Mouse (Mus musculus): ENCODE results near the gene Zfp385a. TPM values are rescaled to one million over a fixed set of nuclear protein-coding genes. Genes with fewer than 3 reads are reported as not detected.
A peak's percentile ranks its signal among the peaks of the same experiment; 100 is the strongest.

Gene Zfp385a
- total and polyA plus RNA-seq, 3 experiments = 4.4 to 54.0 TPM; not detected in 1

- no peak overlapping the region for H3K27ac ChIP-seq (ENCODE audit: control insufficient read depth, low read depth, low read length)
- DNase-seq (ENCODE audit: low read depth, low spot score) = no peak
- H3K27me3 ChIP-seq (ENCODE audit: control insufficient read depth in 1 of 2, insufficient read depth in 2 of 2, low read length in 2 of 2) = no peaks in the 10 kb centered on the region
- H3K79me2 ChIP-seq (ENCODE audit: control insufficient read depth, insufficient read depth, low read length, poor library complexity) = no peaks in the 10 kb centered on the region
- H3K36me3 ChIP-seq (ENCODE audit: control insufficient read depth in 1 of 2, insufficient read depth in 2 of 2, low read length in 2 of 2) = no peaks in the 10 kb centered on the region; a peak in 1 of 4 replicates
- H3K4me1 ChIP-seq (ENCODE audit: control insufficient read depth in 1 of 2, insufficient read depth in 2 of 2, low read length in 2 of 2) = no peaks in the 10 kb centered on the region
- no peaks in the 10 kb centered on the region for H3K9me3 ChIP-seq (replicated peaks; ENCODE audit: insufficient read depth, low read length)
- H3K9ac ChIP-seq (ENCODE audit: control insufficient read depth, low read depth, low read length, poor library complexity, severe bottlenecking) = no peak overlapping the region
- TF ChIP-seq CTCF (IDR thresholded peaks at IDR 0.05 in 2 of 3, conservative IDR thresholded peaks at IDR 0.05 in 1 of 3; ENCODE audit: control insufficient read depth in 1 of 3, insufficient read depth in 1 of 3, low read depth in 2 of 3, low read length in 3 of 3, poor library complexity in 1 of 3, severe bottlenecking in 1 of 3) = peak; percentile 23 to 31 (median 23); a peak in 4 of 6 replicates
- TF ChIP-seq MYC (IDR thresholded peaks at IDR 0.05; ENCODE audit: low read depth, low read length) = no peak
- no peak for TF ChIP-seq ZC3H11A (IDR thresholded peaks at IDR 0.05; ENCODE audit: low read depth, low read length)
- TF ChIP-seq USF1 (IDR thresholded peaks at IDR 0.05; ENCODE audit: low read depth, low read length) = no peak
- H3K4me3 ChIP-seq (ENCODE audit: control insufficient read depth in 1 of 2, insufficient read depth in 1 of 2, low read depth in 2 of 2, low read length in 2 of 2) = no peak overlapping the region
These were observed 18.8 kb downstream of the Zfp385a start for GRCm38 (mm10) chr15:103321076-103321475.

- no peak for DNase-seq (ENCODE audit: low read depth, low spot score)
- no peak overlapping the region for H3K27ac ChIP-seq (ENCODE audit: control insufficient read depth, low read depth, low read length)
- H3K36me3 ChIP-seq (ENCODE audit: control insufficient read depth in 1 of 2, insufficient read depth in 2 of 2, low read length in 2 of 2) = no peaks in the 10 kb centered on the region; a peak in 1 of 4 replicates
- no peaks in the 10 kb centered on the region for H3K9me3 ChIP-seq (replicated peaks; ENCODE audit: insufficient read depth, low read length)
- H3K79me2 ChIP-seq (ENCODE audit: control insufficient read depth, insufficient read depth, low read length, poor library complexity) = no peaks in the 10 kb centered on the region
- H3K27me3 ChIP-seq (ENCODE audit: control insufficient read depth in 1 of 2, insufficient read depth in 2 of 2, low read length in 2 of 2) = no peaks in the 10 kb centered on the region
- no peak for TF ChIP-seq MAFK (IDR thresholded peaks at IDR 0.05; ENCODE audit: borderline replicate concordance, low read depth, low read length)
- TF ChIP-seq NRF1 (IDR thresholded peaks at IDR 0.05; ENCODE audit: insufficient read depth, low read depth, low read length, poor library complexity, severe bottlenecking) = no peak
- H3K4me3 ChIP-seq (ENCODE audit: control insufficient read depth in 1 of 2, insufficient read depth in 1 of 2, low read depth in 2 of 2, low read length in 2 of 2) = no peak overlapping the region
- no peak overlapping the region for H3K9ac ChIP-seq (ENCODE audit: control insufficient read depth, low read depth, low read length, poor library complexity, severe bottlenecking)
- no peaks in the 10 kb centered on the region for H3K4me1 ChIP-seq (ENCODE audit: control insufficient read depth in 1 of 2, insufficient read depth in 2 of 2, low read length in 2 of 2)
These were observed 21.6 kb downstream of the Zfp385a start for GRCm38 (mm10) chr15:103318201-103318816.

DNA sequence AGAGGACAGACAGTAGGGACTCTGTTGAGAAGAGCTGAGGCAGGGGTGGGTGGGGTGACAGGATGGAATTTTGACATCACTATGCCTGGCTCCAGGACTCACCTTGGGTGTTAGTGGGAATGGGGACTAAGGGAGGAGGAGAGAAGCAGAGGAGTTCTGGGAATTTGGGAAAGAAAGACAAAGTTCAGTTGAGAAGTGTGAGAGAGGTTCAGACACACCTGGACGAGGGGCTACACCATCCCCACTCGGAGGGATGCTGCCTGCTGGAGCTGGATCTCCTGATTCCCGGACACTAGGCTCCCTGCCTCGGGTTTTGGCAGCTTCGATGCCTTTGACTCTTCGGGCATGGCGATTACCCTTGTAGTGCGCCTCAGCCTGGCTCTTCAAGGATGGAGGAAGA, 22.2 kb downstream of the Zfp385a start:
- Histone ChIP-seq H3K4me1 (ENCODE audit: control insufficient read depth in 1 of 2, insufficient read depth in 2 of 2, low read length in 2 of 2) (no peaks in the 10 kb centered on the region), H3K79me2 (ENCODE audit: control insufficient read depth, insufficient read depth, low read length, poor library complexity) (no peaks in the 10 kb centered on the region), H3K4me3 (ENCODE audit: control insufficient read depth in 1 of 2, insufficient read depth in 1 of 2, low read depth in 2 of 2, low read length in 2 of 2) (no peak overlapping the region), H3K9ac (ENCODE audit: control insufficient read depth, low read depth, low read length, poor library complexity, severe bottlenecking) (no peak overlapping the region), H3K36me3 (ENCODE audit: control insufficient read depth in 1 of 2, insufficient read depth in 2 of 2, low read length in 2 of 2) (no peaks in the 10 kb centered on the region; a peak in 1 of 4 replicates), H3K27me3 (ENCODE audit: control insufficient read depth in 1 of 2, insufficient read depth in 2 of 2, low read length in 2 of 2) (no peaks in the 10 kb centered on the region), H3K27ac (ENCODE audit: control insufficient read depth, low read depth, low read length) (no peak overlapping the region), H3K9me3 (replicated peaks; ENCODE audit: insufficient read depth, low read length) (no peaks in the 10 kb centered on the region)
- no peak for DNase-seq (ENCODE audit: low read depth, low spot score)
- no peak for TF ChIP-seq BHLHE40 (IDR thresholded peaks at IDR 0.05; ENCODE audit: borderline replicate concordance, low read depth, low read length)

- Histone ChIP-seq H3K36me3 (ENCODE audit: control insufficient read depth in 1 of 2, insufficient read depth in 2 of 2, low read length in 2 of 2) (no peaks in the 10 kb centered on the region; a peak in 1 of 4 replicates), H3K9me3 (replicated peaks; ENCODE audit: insufficient read depth, low read length) (no peaks in the 10 kb centered on the region), H3K79me2 (ENCODE audit: control insufficient read depth, insufficient read depth, low read length, poor library complexity) (no peaks in the 10 kb centered on the region), H3K4me3 (ENCODE audit: control insufficient read depth in 1 of 2, insufficient read depth in 1 of 2, low read depth in 2 of 2, low read length in 2 of 2) (no peak overlapping the region), H3K9ac (ENCODE audit: control insufficient read depth, low read depth, low read length, poor library complexity, severe bottlenecking) (no peak overlapping the region), H3K27me3 (ENCODE audit: control insufficient read depth in 1 of 2, insufficient read depth in 2 of 2, low read length in 2 of 2) (no peaks in the 10 kb centered on the region), H3K27ac (ENCODE audit: control insufficient read depth, low read depth, low read length) (no peak overlapping the region), H3K4me1 (ENCODE audit: control insufficient read depth in 1 of 2, insufficient read depth in 2 of 2, low read length in 2 of 2) (no peaks in the 10 kb centered on the region)
- TF ChIP-seq EP300 (IDR thresholded peaks at IDR 0.05; ENCODE audit: low read depth in 1 of 2, low read length in 2 of 2) (no peak), ZKSCAN1 (IDR thresholded peaks at IDR 0.05; ENCODE audit: low read depth, low read length) (no peak), SMC3 (IDR thresholded peaks at IDR 0.05; ENCODE audit: low read depth, low read length) (no peak), NRF1 (IDR thresholded peaks at IDR 0.05; ENCODE audit: insufficient read depth, low read depth, low read length, poor library complexity, severe bottlenecking) (no peak), MAZ (IDR thresholded peaks at IDR 0.05; ENCODE audit: low read depth, low read length) (no peak), USF2 (IDR thresholded peaks at IDR 0.05; ENCODE audit: borderline replicate concordance in 1 of 2, insufficient read depth in 1 of 2, low read depth in 1 of 2, low read length in 2 of 2) (no peak), USF1 (IDR thresholded peaks at IDR 0.05; ENCODE audit: low read depth, low read length) (no peak), NELFE (IDR thresholded peaks at IDR 0.05; ENCODE audit: low read depth, low read length) (no peak), TCF12 (IDR thresholded peaks at IDR 0.05; ENCODE audit: low read depth, low read length) (no peak), MXI1 (IDR thresholded peaks at IDR 0.05; ENCODE audit: low read depth, low read length) (no peak), CHD2 (IDR thresholded peaks at IDR 0.05; ENCODE audit: low read length) (no peak), ZNF384 (IDR thresholded peaks at IDR 0.05; ENCODE audit: low read depth, low read length) (no peak), BHLHE40 (IDR thresholded peaks at IDR 0.05; ENCODE audit: borderline replicate concordance, low read depth, low read length) (no peak), POLR2AphosphoS5 (IDR thresholded peaks at IDR 0.05; ENCODE audit: borderline replicate concordance, low read depth, low read length) (no peak)
- DNase-seq (ENCODE audit: low read depth, low spot score) = no peak
These were observed 22.8 kb downstream of the Zfp385a start for GRCm38 (mm10) chr15:103317120-103317519.

Data from MEL (cell line).